Mouse (Mus musculus) midbrain, postnatal 0 days (tissue): Measurements from ENCODE around the gene Vapa. TPM values are rescaled to one million over a fixed set of nuclear protein-coding genes. Genes with fewer than 3 reads are reported as not detected.

Experiments used
- ATAC-seq: fragments of 200-750 bp; cut with Nextera tagmentation; 2 replicates; pipeline ENCODE4 v1.8.0; 2017; ENCODE audit warnings: moderate number of reproducible peaks, mild to moderate bottlenecking, moderate TSS enrichment, moderate library complexity; ENCODE audit not compliant: low FRiP score
- DNase-seq: peaks from one replicate; pipeline ENCODE4 v3.0.0-alpha.2; 2015; ENCODE audit warnings: low spot score
- H3K27ac ChIP-seq: fragments of 300-500 bp; sonication (generic); 2 replicates; pipeline ENCODE4 v1.5.1; 2014; ENCODE audit warnings: low read depth, mild to moderate bottlenecking, low read length, mixed read lengths
- H3K27me3 ChIP-seq: fragments of 300-500 bp; sonication (generic); 2 replicates; pipeline ENCODE4 v1.6.1; 2014; ENCODE audit warnings: low read length, control low read depth, mixed read lengths; ENCODE audit not compliant: insufficient read depth
- H3K36me3 ChIP-seq: fragments of 300-500 bp; sonication (generic); 2 replicates; pipeline ENCODE4 v1.6.1; 2014; ENCODE audit warnings: low read length, control low read depth, mixed read lengths; ENCODE audit not compliant: insufficient read depth
- H3K4me1 ChIP-seq: fragments of 300-500 bp; sonication (generic); 2 replicates; pipeline ENCODE4 v1.6.1; 2014; ENCODE audit warnings: mild to moderate bottlenecking, control low read depth, antibody characterized with exemption, low read length, mixed read lengths; ENCODE audit not compliant: insufficient read depth
- H3K4me2 ChIP-seq: fragments of 300-500 bp; sonication (generic); 2 replicates; pipeline ENCODE4 v1.6.1; 2014; ENCODE audit warnings: low read depth, mild to moderate bottlenecking, low read length, mixed read lengths; ENCODE audit not compliant: poor library complexity, severe bottlenecking
- H3K4me3 ChIP-seq: fragments of 300-500 bp; sonication (generic); 2 replicates; pipeline ENCODE4 v1.5.1; 2014; ENCODE audit warnings: low read depth, mild to moderate bottlenecking, low read length, moderate library complexity
- H3K9ac ChIP-seq: fragments of 300-500 bp; sonication (generic); replicated peaks from 2 replicates; pipeline ENCODE4 v1.6.1; 2014; ENCODE audit warnings: mild to moderate bottlenecking, low read length, moderate library complexity, mixed read lengths; ENCODE audit not compliant: poor library complexity, severe bottlenecking
- H3K9me3 ChIP-seq: fragments of 300-500 bp; sonication (generic); 2 replicates; pipeline ENCODE4 v1.6.1; 2016; ENCODE audit warnings: low read length, control low read depth
- CTCF ChIP-seq: IDR thresholded peaks from 2 replicates; pipeline ENCODE4 v1.5.1; 2016; ENCODE audit warnings: antibody characterized with exemption, mild to moderate bottlenecking
- WGBS: fragments of 180-500 bp; shearing (Covaris S2); extraction: QIAGEN DNeasy Blood & Tissue Kit; methylation state at CpG from one replicate; pipeline ENCODE4 v1.1.7; 2014; 5-methylcytosine and 5-hydroxymethylcytosine counted together
- polyA plus RNA-seq: library from polyadenylated mRNA; unstranded; fragments of >200 nt; fragmentation: Nextera tagmentation; extraction: Ambion mirVana; gene quantifications from 2 replicates; pipeline ENCODE4 v1.2.1, GENCODE M21; 2015
- total RNA-seq: library from RNA; depleted of rRNA; stranded (reverse); fragments of >200 nt; gene quantifications from 2 replicates; pipeline ENCODE4 v1.2.3, GENCODE M21; 2014

Vapa gene
- total and polyA plus RNA-seq, 2 experiments from 2014 or later, result 124 to 315 TPM

- 89% methylated on average over 8 of the region's 8 CpGs for WGBS
- ATAC-seq (no peak), DNase-seq (no peak)
- no peaks in the 10 kb centered on the region for H3K9me3 ChIP-seq
- no peak for TF ChIP-seq CTCF
- no peak overlapping the region for H3K9ac ChIP-seq
- peaks cover 2% of the 10 kb centered on the region; the same call in 1 of the 2 replicates for H3K4me1 ChIP-seq
- H3K4me3 ChIP-seq, result no peak overlapping the region
- H3K4me2 ChIP-seq, result no peak overlapping the region
- no peaks in the 10 kb centered on the region for H3K27me3 ChIP-seq
- H3K36me3 ChIP-seq, result peaks cover 8% of the 10 kb centered on the region; the same call in 1 of the 2 replicates
- H3K27ac ChIP-seq, result no peak overlapping the region
These were observed 18.7 kb downstream of the Vapa start for GRCm38 (mm10) chr17:65594687-65595086.

- 78% methylated on average over 3 of the region's 3 CpGs for WGBS
- Histone ChIP-seq H3K36me3 (peaks cover 4% of the 10 kb centered on the region; the same call in 1 of the 2 replicates), H3K4me3 (no peak overlapping the region), H3K9ac (no peak overlapping the region), H3K27ac (no peak overlapping the region), H3K4me1 (no peaks in the 10 kb centered on the region), H3K27me3 (no peaks in the 10 kb centered on the region), H3K4me2 (no peak overlapping the region), H3K9me3 (no peaks in the 10 kb centered on the region)
- ATAC-seq, result no peak
- TF ChIP-seq CTCF, result no peak
- DNase-seq, result no peak
These were observed 26.5 kb downstream of the Vapa start for GRCm38 (mm10) chr17:65586892-65587291.

- DNase-seq, result no peak
- peaks cover 13% of the 10 kb centered on the region for H3K36me3 ChIP-seq
- no peak for TF ChIP-seq CTCF
- no peaks in the 10 kb centered on the region for H3K9me3 ChIP-seq
- no peak for ATAC-seq
- no peak overlapping the region for H3K4me2 ChIP-seq
- no peak overlapping the region for H3K4me3 ChIP-seq
- no peaks in the 10 kb centered on the region for H3K4me1 ChIP-seq
- no peaks in the 10 kb centered on the region for H3K27me3 ChIP-seq
- H3K27ac ChIP-seq, result no peak overlapping the region
- no peak overlapping the region for H3K9ac ChIP-seq
- 88% methylated on average over 5 of the region's 5 CpGs for WGBS
These were observed 31.9 kb downstream of the Vapa start for GRCm38 (mm10) chr17:65581440-65581839.

- DNase-seq, result no peak
- WGBS, result 96% methylated on average over 7 of the region's 7 CpGs
- no peaks in the 10 kb centered on the region for H3K4me1 ChIP-seq
- H3K9me3 ChIP-seq, result no peaks in the 10 kb centered on the region
- H3K27ac ChIP-seq, result no peak overlapping the region
- peaks cover 13% of the 10 kb centered on the region for H3K36me3 ChIP-seq
- ATAC-seq, result no peak
- H3K27me3 ChIP-seq, result no peaks in the 10 kb centered on the region
- H3K9ac ChIP-seq, result no peak overlapping the region
- no peak overlapping the region for H3K4me2 ChIP-seq
- H3K4me3 ChIP-seq, result no peak overlapping the region
- TF ChIP-seq CTCF, result no peak
These were observed 33.6 kb downstream of the Vapa start for GRCm38 (mm10) chr17:65579766-65580165.

- ATAC-seq, result no peak
- Histone ChIP-seq H3K27me3 (no peaks in the 10 kb centered on the region), H3K4me1 (no peaks in the 10 kb centered on the region), H3K9me3 (no peaks in the 10 kb centered on the region), H3K36me3 (peaks cover 3% of the 10 kb centered on the region; the same call in 1 of the 2 replicates), H3K27ac (no peak overlapping the region), H3K4me2 (no peak overlapping the region), H3K9ac (no peak overlapping the region), H3K4me3 (no peak overlapping the region)
- WGBS, result 97% methylated on average over 1 of the region's 1 CpGs
- peak; percentile 72 for DNase-seq
- TF ChIP-seq CTCF, result peak; percentile 76
These were observed 38.0 kb downstream of the Vapa start for GRCm38 (mm10) chr17:65575339-65575738.

- Histone ChIP-seq H3K27ac (no peak overlapping the region), H3K9me3 (no peaks in the 10 kb centered on the region), H3K9ac (no peak overlapping the region), H3K36me3 (peaks cover 3% of the 10 kb centered on the region; the same call in 1 of the 2 replicates), H3K27me3 (no peaks in the 10 kb centered on the region), H3K4me3 (no peak overlapping the region), H3K4me2 (no peak overlapping the region), H3K4me1 (no peaks in the 10 kb centered on the region)
- 85% methylated on average over 8 of the region's 8 CpGs for WGBS
- no peak for ATAC-seq
- no peak for DNase-seq
- no peak for TF ChIP-seq CTCF
These were observed 38.5 kb downstream of the Vapa start for GRCm38 (mm10) chr17:65574850-65575249.
